Mouse (Mus musculus) spleen, adult 2 months (tissue): ENCODE results near the gene Fam126b.

Experiments
- CTCF ChIP-seq: fragments of 200-500 bp; IDR thresholded peaks from 2 replicates; pipeline ENCODE4 v1.5.1; 2011; ENCODE audit warnings: mild to moderate bottlenecking, inconsistent platforms; ENCODE audit not compliant: insufficient read depth, insufficient read length, insufficient replicate concordance; ENCODE audit errors: extremely low read depth
- POLR2A ChIP-seq: fragments of 200-500 bp; IDR thresholded peaks from 2 replicates; pipeline ENCODE4 v1.6.1; 2011; ENCODE audit warnings: low read depth, low read length, inconsistent platforms

- TF ChIP-seq POLR2A (no peak), CTCF (no peak)
Measured at GRCm38 (mm10) chr1:58495603-58496002, 90.5 kb downstream of the Fam126b start.
